Mouse (Mus musculus): Measurements from ENCODE around the gene Naa60.

Naa60 gene

GRCm38 (mm10) chr16:3891621-3892295 is 19.6 kb downstream of the Naa60 start:
- no peak for DNase-seq (ENCODE audit: low spot score)

- no peak for DNase-seq (ENCODE audit: low spot score)
Measured at GRCm38 (mm10) chr16:3893739-3894138, 21.6 kb downstream of the Naa60 start.

- DNase-seq (ENCODE audit: low spot score) = no peak
Measured at GRCm38 (mm10) chr16:3895173-3895792, 23.1 kb downstream of the Naa60 start.

- DNase-seq (ENCODE audit: low spot score) = no peak
Measured at GRCm38 (mm10) chr16:3896046-3896445, 23.9 kb downstream of the Naa60 start.

GRCm38 (mm10) chr16:3896553-3896952 is 24.4 kb downstream of the Naa60 start:
- no peak for DNase-seq (ENCODE audit: low spot score)

GRCm38 (mm10) chr16:3907471-3907870 is 35.3 kb downstream of the Naa60 start:
- no peak for DNase-seq (ENCODE audit: low spot score)

GRCm38 (mm10) chr16:3908537-3909111 is 36.4 kb downstream of the Naa60 start, which contains the start of the genes 1700037C18Rik and Cluap1:
TSS of gene 1700037C18Rik (minus strand) at chr16:3908689.
TSS of gene Cluap1 (plus strand) at chr16:3908801.
- DNase-seq (ENCODE audit: low spot score) = peak; percentile 83

- DNase-seq (ENCODE audit: low spot score) = no peak
Measured at GRCm38 (mm10) chr16:3909118-3909517, 36.9 kb downstream of the Naa60 start.

- DNase-seq (ENCODE audit: low spot score) = no peak
Measured at GRCm38 (mm10) chr16:3920756-3921155, 48.6 kb downstream of the Naa60 start.

GRCm38 (mm10) chr16:3923515-3923914 is 51.3 kb downstream of the Naa60 start:
- DNase-seq (ENCODE audit: low spot score) = no peak

- no peak for DNase-seq (ENCODE audit: low spot score)
Measured at GRCm38 (mm10) chr16:3923966-3924365, 51.8 kb downstream of the Naa60 start.

GRCm38 (mm10) chr16:3928582-3928981 is 56.4 kb downstream of the Naa60 start:
- DNase-seq (ENCODE audit: low spot score) = no peak

- no peak for DNase-seq (ENCODE audit: low spot score)
Measured at GRCm38 (mm10) chr16:3929151-3929550, 57.0 kb downstream of the Naa60 start.

GRCm38 (mm10) chr16:3933536-3933935 is 61.4 kb downstream of the Naa60 start:
- DNase-seq (ENCODE audit: low spot score) = no peak

GRCm38 (mm10) chr16:3934091-3934490 is 61.9 kb downstream of the Naa60 start:
- no peak for DNase-seq (ENCODE audit: low spot score)

- DNase-seq (ENCODE audit: low spot score) = no peak
Measured at GRCm38 (mm10) chr16:3934701-3935100, 62.5 kb downstream of the Naa60 start.

- no peak for DNase-seq (ENCODE audit: low spot score)
Measured at GRCm38 (mm10) chr16:3951141-3951540, 79.0 kb downstream of the Naa60 start.
